ENCODE assay signal across 9 mouse cellular contexts in genomic region chr11:96976911-96977591, GRCm38 (mm10). TPM values are rescaled to one million over a fixed set of nuclear protein-coding genes. Genes with fewer than 3 reads are reported as not detected.
DNase-seq lines count a peak whose midpoint lies in the region; ATAC-seq and TF ChIP-seq lines count a peak whose summit lies in the region.
"Had no signal": no experiment of that assay in that cellular context is flagged by ENCODE, and none has a peak within 500 bp of the region (broad histone marks: within the 10 kb centered on the region; RNA-seq: fewer than 3 reads in every experiment).

No protein-coding gene starts in this region.

- peak overlapping the region; percentile 77 for H3K4me2 ChIP-seq in heart, embryonic 13.5 days
- peak overlapping the region; percentile 70 for H3K4me2 ChIP-seq in lung, embryonic 16.5 days (ENCODE audit: low read depth, low read length)

- H3K27me3 ChIP-seq in erythroblast, embryonic 14.5 days (ENCODE audit: control insufficient read depth), result peaks cover 2% of the 10 kb centered on the region; the same call in 1 of the 2 replicates
- peaks cover 13% of the 10 kb centered on the region for H3K27me3 ChIP-seq in heart, embryonic 13.5 days (replicated peaks)
- no peaks in the 10 kb centered on the region for H3K27me3 ChIP-seq in lung, embryonic 16.5 days (ENCODE audit: control insufficient read depth, insufficient read depth, low read depth, low read length)

- DNase-seq in ES-E14 (ENCODE audit: low read depth, low spot score), result peak; percentile 74
- peak; percentile 93 for DNase-seq in kidney, postnatal 14 days
- DNase-seq in retina, embryonic 14.5 days (ENCODE audit: low spot score), result peak; percentile 87
- peak; percentile 98 for DNase-seq in urinary bladder, adult 2 months (ENCODE audit: low spot score)

- peaks cover 13 to 33% of the 10 kb centered on the region in 2 experiments for H3K4me1 ChIP-seq in ES-E14 (ENCODE audit: control insufficient read depth in 2 of 2, insufficient read depth in 2 of 2, low read length in 2 of 2, poor library complexity in 1 of 2)
- H3K4me1 ChIP-seq in bone marrow macrophage, adult 2 months (ENCODE audit: control insufficient read depth, insufficient read depth, low read length), result peaks cover 44% of the 10 kb centered on the region
- peaks cover 71% of the 10 kb centered on the region for H3K4me1 ChIP-seq in erythroblast, embryonic 14.5 days (ENCODE audit: control insufficient read depth)
- H3K4me1 ChIP-seq in heart, embryonic 13.5 days, result peaks cover 50% of the 10 kb centered on the region
- peaks cover 22% of the 10 kb centered on the region for H3K4me1 ChIP-seq in lung, embryonic 16.5 days (replicated peaks; ENCODE audit: control insufficient read depth, insufficient read depth, low read length)

- no peaks in the 10 kb centered on the region for H3K9me3 ChIP-seq in ES-E14 (ENCODE audit: control insufficient read depth, insufficient read depth, low read depth, low read length)
- H3K9me3 ChIP-seq in erythroblast, embryonic 14.5 days (ENCODE audit: control insufficient read depth, low read length), result no peaks in the 10 kb centered on the region
- no peaks in the 10 kb centered on the region for H3K9me3 ChIP-seq in heart, embryonic 13.5 days
- H3K9me3 ChIP-seq in lung, embryonic 16.5 days (ENCODE audit: control insufficient read depth, low read length), result no peaks in the 10 kb centered on the region

- H3K4me3 ChIP-seq in ES-E14 (ENCODE audit: insufficient read depth in 1 of 2, low read depth in 1 of 2, low read length in 2 of 2, poor library complexity in 1 of 2, severe bottlenecking in 1 of 2), result peak overlapping the region; percentile 81 to 93
- H3K4me3 ChIP-seq in bone marrow macrophage, adult 2 months (ENCODE audit: insufficient read depth, low read length), result peak overlapping the region; percentile 98
- H3K4me3 ChIP-seq in erythroblast, embryonic 14.5 days (replicated peaks), result peak overlapping the region; percentile 88
- H3K4me3 ChIP-seq in heart, embryonic 13.5 days, result peak overlapping the region; percentile 87
- peak overlapping the region; percentile 78 for H3K4me3 ChIP-seq in lung, embryonic 16.5 days (ENCODE audit: low read length)

- ATAC-seq in heart, embryonic 13.5 days (ENCODE audit: extremely low read depth, insufficient number of reproducible peaks, low FRiP score, low TSS enrichment), result peak; percentile 73
- peak; percentile 82 for ATAC-seq in lung, embryonic 16.5 days (ENCODE audit: low read depth)

- peak overlapping the region; percentile 96 for H3K9ac ChIP-seq in ES-E14 (ENCODE audit: insufficient read depth, low read depth, low read length, poor library complexity, severe bottlenecking)
- peak overlapping the region; percentile 99 for H3K9ac ChIP-seq in heart, embryonic 13.5 days
- peak overlapping the region; percentile 98 for H3K9ac ChIP-seq in lung, embryonic 16.5 days (ENCODE audit: low read length)

- TF ChIP-seq POLR2A in bone marrow macrophage, adult 2 months (IDR thresholded peaks at IDR 0.05; ENCODE audit: borderline replicate concordance, low read depth, low read length), result no peak

- under 1% methylated on average over 44 of the region's 50 CpGs for WGBS in heart, embryonic 13.5 days
- under 1% methylated on average over 17 of the region's 50 CpGs for WGBS in lung, embryonic 16.5 days

- H3K27ac ChIP-seq in ES-E14 (ENCODE audit: insufficient read depth, low read depth, low read length, poor library complexity, severe bottlenecking), result peak overlapping the region; percentile 96
- H3K27ac ChIP-seq in bone marrow macrophage, adult 2 months (ENCODE audit: insufficient read depth, low read depth, low read length), result peak overlapping the region; percentile 83
- H3K27ac ChIP-seq in heart, embryonic 13.5 days (replicated peaks), result peak overlapping the region; percentile 96
- H3K27ac ChIP-seq in lung, embryonic 16.5 days (ENCODE audit: low read length), result peak overlapping the region; percentile 96

- TF ChIP-seq CTCF in bone marrow macrophage, adult 2 months (IDR thresholded peaks at IDR 0.05; ENCODE audit: low read depth, low read length), result no peak

- in situ Hi-C loops in ES-E14 (cut with MboI; ENCODE audit: low sequenced_read_pairs in 2 of 2, unreplicated experiment in 2 of 2), result no loop called here

- H3K36me3 ChIP-seq in ES-E14 (ENCODE audit: control insufficient read depth, insufficient read depth, low read length, poor library complexity, severe bottlenecking), result peaks cover 4% of the 10 kb centered on the region; the same call in 1 of the 2 replicates
- peaks cover 36% of the 10 kb centered on the region for H3K36me3 ChIP-seq in erythroblast, embryonic 14.5 days (ENCODE audit: control insufficient read depth)
- 0 out of 2 replicates have a peak, but pooled peaks cover 2% of the 10 kb centered on the region for H3K36me3 ChIP-seq in heart, embryonic 13.5 days
- H3K36me3 ChIP-seq in lung, embryonic 16.5 days (ENCODE audit: control insufficient read depth, insufficient read depth, low read length), result no peaks in the 10 kb centered on the region

TF ChIP-seq in ES-E14, 5 proteins besides CTCF, POLR2A, EP300 and RAD21:
- TF ChIP-seq MAFK (IDR thresholded peaks at IDR 0.05; ENCODE audit: insufficient read depth, low read depth, low read length) (no peak), HCFC1 (IDR thresholded peaks at IDR 0.05; ENCODE audit: borderline replicate concordance, insufficient read depth, low read length) (no peak), ZC3H11A (IDR thresholded peaks at IDR 0.05; ENCODE audit: borderline replicate concordance, low read depth, low read length) (no peak), ZNF384 (IDR thresholded peaks at IDR 0.05; ENCODE audit: low read depth, low read length) (no peak), CHD2 (IDR thresholded peaks at IDR 0.05; ENCODE audit: low read depth, low read length) (no peak)

RNA-seq across cellular contexts. Expression of gene Sp2, which starts 5.7 kb away (rescaled TPM):
- total RNA-seq in ES-E14 (2012; rRNA removed), result 4.5 and 5.4 TPM in 2 replicates
- 18.1 and 22.3 TPM in 2 replicates for polyA plus RNA-seq in bone marrow macrophage, adult 2 months (2012; ENCODE audit: insufficient read depth, insufficient read length, missing spikeins)
- polyA plus RNA-seq in erythroblast, embryonic 14.5 days (2012), result 16.7 and 23.0 TPM in 2 replicates
- 15.8 and 17.8 TPM in 2 replicates for polyA plus RNA-seq in heart, embryonic 13.5 days (2015; fragmentation: Nextera tagmentation; extraction: Ambion mirVana)
- polyA plus RNA-seq in lung, embryonic 16.5 days (2015; fragmentation: Nextera tagmentation; extraction: Ambion mirVana), result 18.5 and 22.2 TPM in 2 replicates
- polyA plus RNA-seq in urinary bladder, adult 2 months (2012; rRNA removed), result 7.7 and 13.9 TPM in 2 replicates

RNA-seq across cellular contexts. Expression of gene Pnpo, which starts 33.3 kb away (rescaled TPM):
- total RNA-seq in ES-E14 (2012; rRNA removed), result 24.0 and 27.7 TPM in 2 replicates
- polyA plus RNA-seq in bone marrow macrophage, adult 2 months (2012; ENCODE audit: insufficient read depth, insufficient read length, missing spikeins), result 17.5 and 18.1 TPM in 2 replicates
- 42.1 and 83.7 TPM in 2 replicates for polyA plus RNA-seq in erythroblast, embryonic 14.5 days (2012)
- 53.3 and 55.6 TPM in 2 replicates for polyA plus RNA-seq in heart, embryonic 13.5 days (2015; fragmentation: Nextera tagmentation; extraction: Ambion mirVana)
- 28.1 and 35.4 TPM in 2 replicates for polyA plus RNA-seq in lung, embryonic 16.5 days (2015; fragmentation: Nextera tagmentation; extraction: Ambion mirVana)
- 22.4 and 25.5 TPM in 2 replicates for polyA plus RNA-seq in urinary bladder, adult 2 months (2012; rRNA removed)

RNA-seq across cellular contexts. Expression of gene Sp6, which starts 36.1 kb away (rescaled TPM):
- 3.2 and 5.0 TPM in 2 replicates for total RNA-seq in ES-E14 (2012; rRNA removed)
- polyA plus RNA-seq in bone marrow macrophage, adult 2 months (2012; ENCODE audit: insufficient read depth, insufficient read length, missing spikeins), result 0.31 and 0.37 TPM in 2 replicates
- not detected in 2 replicates for polyA plus RNA-seq in erythroblast, embryonic 14.5 days (2012)
- 0.18 and 0.21 TPM in 2 replicates for polyA plus RNA-seq in heart, embryonic 13.5 days (2015; fragmentation: Nextera tagmentation; extraction: Ambion mirVana)
- polyA plus RNA-seq in lung, embryonic 16.5 days (2015; fragmentation: Nextera tagmentation; extraction: Ambion mirVana), result 0.59 and 0.62 TPM in 2 replicates
- polyA plus RNA-seq in urinary bladder, adult 2 months (2012; rRNA removed), result 6.7 and 7.6 TPM in 2 replicates

RNA-seq across cellular contexts. Expression of gene Prr15l, which starts 49.1 kb away (rescaled TPM):
- total RNA-seq in ES-E14 (2012; rRNA removed), result 0.67 and 1.2 TPM in 2 replicates
- polyA plus RNA-seq in bone marrow macrophage, adult 2 months (2012; ENCODE audit: insufficient read depth, insufficient read length, missing spikeins), result not detected in 2 replicates
- polyA plus RNA-seq in erythroblast, embryonic 14.5 days (2012), result 0.95 and 3.0 TPM in 2 replicates
- 0.79 and 1.0 TPM in 2 replicates for polyA plus RNA-seq in heart, embryonic 13.5 days (2015; fragmentation: Nextera tagmentation; extraction: Ambion mirVana)
- 50.5 and 60.2 TPM in 2 replicates for polyA plus RNA-seq in lung, embryonic 16.5 days (2015; fragmentation: Nextera tagmentation; extraction: Ambion mirVana)
- 7.6 and 8.9 TPM in 2 replicates for polyA plus RNA-seq in urinary bladder, adult 2 months (2012; rRNA removed)
- total RNA-seq: layer of hippocampus, postnatal 14 days had no signal

RNA-seq across cellular contexts. Expression of gene Scrn2, which starts 52.7 kb away (rescaled TPM):
- 16.5 and 22.2 TPM in 2 replicates for total RNA-seq in ES-E14 (2012; rRNA removed)
- 1.5 and 2.2 TPM in 2 replicates for polyA plus RNA-seq in bone marrow macrophage, adult 2 months (2012; ENCODE audit: insufficient read depth, insufficient read length, missing spikeins)
- polyA plus RNA-seq in erythroblast, embryonic 14.5 days (2012), result 0.27 and 0.41 TPM in 2 replicates
- polyA plus RNA-seq in heart, embryonic 13.5 days (2015; fragmentation: Nextera tagmentation; extraction: Ambion mirVana), result 16.0 and 19.2 TPM in 2 replicates
- 29.7 and 32.9 TPM in 2 replicates for polyA plus RNA-seq in lung, embryonic 16.5 days (2015; fragmentation: Nextera tagmentation; extraction: Ambion mirVana)
- polyA plus RNA-seq in urinary bladder, adult 2 months (2012; rRNA removed), result 10.3 and 12.5 TPM in 2 replicates

Comparison
In these comparisons a context has a peak if more than half of its experiments do, and no peak if none do; other contexts are left out.
1. Peak in every context shown above with its lines: DNase-seq, ATAC-seq, H3K4me3 ChIP-seq and H3K27ac ChIP-seq.